Mouse (Mus musculus) forebrain, embryonic 12.5 days (tissue): ENCODE results near the gene Capn8. TPM values are rescaled to one million over a fixed set of nuclear protein-coding genes. Genes with fewer than 3 reads are reported as not detected.

Experiments
- ATAC-seq: fragments of 200-750 bp; cut with Nextera tagmentation; 2 replicates; pipeline ENCODE4 v1.8.0; 2017; ENCODE audit warnings: moderate TSS enrichment; ENCODE audit not compliant: low FRiP score
- H3K27ac ChIP-seq: fragments of 300-500 bp; sonication (generic); 2 replicates; pipeline ENCODE4 v1.5.1; 2016; ENCODE audit warnings: mild to moderate bottlenecking
- H3K27me3 ChIP-seq: fragments of 300-500 bp; sonication (generic); 2 replicates; pipeline ENCODE4 v1.6.1; 2016; ENCODE audit warnings: mild to moderate bottlenecking
- H3K36me3 ChIP-seq: fragments of 300-500 bp; sonication (generic); replicated peaks from 2 replicates; pipeline ENCODE4 v1.6.1; 2016; ENCODE audit warnings: mild to moderate bottlenecking
- H3K4me1 ChIP-seq: fragments of 300-500 bp; sonication (generic); 2 replicates; pipeline ENCODE4 v1.6.1; 2016
- H3K4me2 ChIP-seq: fragments of 300-500 bp; sonication (generic); 2 replicates; pipeline ENCODE4 v1.6.1; 2016; ENCODE audit warnings: mild to moderate bottlenecking, moderate library complexity
- H3K4me3 ChIP-seq: fragments of 300-500 bp; sonication (generic); replicated peaks from 2 replicates; pipeline ENCODE4 v1.5.1; 2016; ENCODE audit warnings: mild to moderate bottlenecking
- H3K9ac ChIP-seq: fragments of 300-500 bp; sonication (generic); 2 replicates; pipeline ENCODE4 v1.6.1; 2016; ENCODE audit warnings: mild to moderate bottlenecking
- H3K9me3 ChIP-seq: fragments of 300-500 bp; sonication (generic); 2 replicates; pipeline ENCODE4 v1.6.1; 2016
- WGBS: fragments of 180-500 bp; shearing (Covaris S2); methylation state at CpG from one replicate; pipeline ENCODE4 v1.1.7; 2016; 5-methylcytosine and 5-hydroxymethylcytosine counted together
- polyA plus RNA-seq: library from polyadenylated mRNA; unstranded; fragments of >200 nt; fragmentation: Nextera tagmentation; extraction: Ambion mirVana; gene quantifications from 2 replicates; pipeline ENCODE4 v1.2.1, GENCODE M21; 2016

Capn8 gene
- polyA plus RNA-seq, 1 experiment from 2014 or later, result 0.08 TPM

DNA sequence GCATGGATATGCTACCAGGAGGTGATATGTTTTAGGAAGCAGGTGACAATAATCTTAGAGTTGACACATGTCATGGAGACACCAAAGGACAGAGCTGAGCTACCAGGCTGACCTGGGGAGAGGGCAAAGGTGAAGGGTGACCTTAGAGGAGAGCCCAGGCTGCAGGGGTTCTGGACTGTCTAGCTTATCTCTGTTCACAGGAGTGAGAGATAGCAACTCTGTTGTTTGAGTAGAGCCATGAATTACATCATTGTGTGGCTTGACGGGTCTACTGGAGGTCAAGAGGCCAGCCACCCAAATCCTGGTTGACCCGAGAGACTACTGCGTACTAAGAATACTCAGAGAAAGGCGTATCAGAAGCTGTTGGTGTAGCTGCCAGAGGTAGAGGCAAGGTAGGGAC is 22.9 kb downstream of the Capn8 start:
- H3K27me3 ChIP-seq, result peaks cover 55% of the 10 kb centered on the region
- 87% methylated on average over 4 of the region's 4 CpGs for WGBS

DNA sequence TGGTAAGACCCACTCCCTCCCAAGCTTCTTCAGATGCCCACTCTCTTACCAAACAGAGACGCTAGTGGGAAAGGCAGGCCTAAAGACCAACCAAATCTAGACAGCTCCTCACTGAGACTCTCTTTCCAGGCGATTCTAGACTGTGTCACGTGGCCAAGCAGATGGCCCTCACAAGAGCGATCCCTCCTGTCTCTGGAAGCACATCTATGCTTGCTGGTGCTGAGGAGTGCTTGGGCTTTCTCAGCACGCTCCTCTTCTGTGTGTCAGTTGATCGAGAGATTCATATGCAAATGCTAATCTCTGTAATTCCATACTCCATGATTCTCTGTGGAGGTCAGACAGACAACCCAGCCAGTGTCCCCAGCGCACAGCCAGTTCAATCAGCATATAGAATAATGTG is 26.7 kb downstream of the Capn8 start:
- no peaks in the 10 kb centered on the region for H3K36me3 ChIP-seq
- H3K4me3 ChIP-seq, result no peak overlapping the region
- no peak overlapping the region for H3K4me2 ChIP-seq
- ATAC-seq, result no peak
- H3K9ac ChIP-seq, result no peak overlapping the region
- peaks cover 21% of the 10 kb centered on the region for H3K27me3 ChIP-seq
- WGBS, result 48% methylated on average over 7 of the region's 7 CpGs
- H3K27ac ChIP-seq, result no peak overlapping the region
- no peaks in the 10 kb centered on the region for H3K9me3 ChIP-seq
- peaks cover 12% of the 10 kb centered on the region for H3K4me1 ChIP-seq

More for the DNA sequence above, 22.9 kb downstream of the Capn8 start:
- Histone ChIP-seq H3K4me3 (no peak overlapping the region), H3K4me2 (no peak overlapping the region), H3K9me3 (no peaks in the 10 kb centered on the region), H3K27ac (no peak overlapping the region), H3K9ac (no peak overlapping the region), H3K4me1 (peaks cover 18% of the 10 kb centered on the region), H3K36me3 (no peaks in the 10 kb centered on the region)
- no peak for ATAC-seq

DNA sequence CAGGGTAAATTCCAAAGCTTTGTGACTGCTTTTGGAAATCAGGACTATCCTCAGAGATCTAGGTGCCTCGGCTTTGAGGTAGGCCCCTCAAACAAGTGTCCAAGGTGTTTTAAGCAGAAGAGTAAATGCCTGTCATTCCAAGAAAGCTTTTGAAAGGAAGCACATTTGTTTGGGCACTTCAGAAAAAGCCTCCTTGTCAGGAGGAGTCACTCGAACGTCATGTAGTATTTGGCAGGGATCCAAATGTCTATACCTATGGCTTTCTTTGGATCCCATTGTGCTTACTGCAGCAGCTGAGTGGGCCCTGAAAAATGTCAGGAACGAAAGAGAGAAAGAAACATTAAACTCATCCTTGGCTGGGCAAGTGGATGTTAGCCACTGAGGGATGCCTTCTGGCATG is 27.6 kb downstream of the Capn8 start:
- H3K27me3 ChIP-seq, result 0 out of 2 replicates have a peak, but pooled peaks cover 19% of the 10 kb centered on the region
- H3K4me1 ChIP-seq, result peaks cover 12% of the 10 kb centered on the region
- H3K36me3 ChIP-seq, result no peaks in the 10 kb centered on the region
- no peak overlapping the region for H3K9ac ChIP-seq
- H3K9me3 ChIP-seq, result no peaks in the 10 kb centered on the region
- WGBS, result 62% methylated on average over 4 of the region's 4 CpGs
- no peak for ATAC-seq
- H3K4me3 ChIP-seq, result no peak overlapping the region
- H3K4me2 ChIP-seq, result no peak overlapping the region
- H3K27ac ChIP-seq, result no peak overlapping the region

DNA sequence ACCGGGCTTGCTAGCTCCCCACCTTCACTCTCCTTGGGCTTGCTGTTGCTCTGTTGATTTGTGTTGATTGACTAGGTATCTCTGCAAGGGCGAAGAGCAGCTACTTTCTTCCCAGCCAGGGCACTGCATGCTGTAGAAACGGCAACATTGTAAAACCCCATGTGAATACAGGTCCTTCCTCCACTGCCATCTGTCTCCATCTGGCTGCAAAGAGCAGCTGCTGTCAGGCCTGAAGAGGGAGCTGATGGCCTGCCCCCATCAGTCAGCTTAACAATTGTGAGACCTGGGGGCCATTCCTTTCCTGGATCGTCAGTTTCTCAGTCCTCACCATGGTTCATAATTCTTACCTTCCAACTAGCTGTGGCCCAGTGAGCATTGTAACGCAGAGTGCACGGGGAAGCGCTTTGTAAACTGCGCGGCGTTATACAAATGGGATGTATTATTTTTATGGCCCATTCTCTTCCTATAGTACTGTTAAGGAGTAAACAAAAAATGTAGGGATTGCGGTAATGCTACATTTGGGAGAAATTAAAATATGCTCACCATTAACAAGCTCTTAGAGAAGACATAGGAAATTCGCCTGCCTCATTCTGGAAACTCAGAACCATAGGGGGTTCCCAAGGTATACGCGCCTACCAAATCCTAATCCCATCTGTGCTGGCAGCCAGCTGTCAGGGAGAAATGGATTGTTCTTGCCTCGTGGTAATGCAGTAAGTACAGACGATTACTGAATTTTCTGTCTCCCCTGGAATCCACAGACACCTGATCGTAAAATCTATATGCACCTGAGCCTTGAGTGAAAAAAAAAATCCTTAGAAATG is 40.7 kb downstream of the Capn8 start:
- Histone ChIP-seq H3K4me3 (no peak overlapping the region), H3K9me3 (no peaks in the 10 kb centered on the region), H3K4me1 (peaks cover 10% of the 10 kb centered on the region; the same call in 1 of the 2 replicates), H3K4me2 (no peak overlapping the region), H3K27ac (no peak overlapping the region), H3K36me3 (no peaks in the 10 kb centered on the region), H3K27me3 (peaks cover 4% of the 10 kb centered on the region; the same call in 1 of the 2 replicates), H3K9ac (no peak overlapping the region)
- no peak for ATAC-seq
- WGBS, result 77% methylated on average over 17 of the region's 17 CpGs

DNA sequence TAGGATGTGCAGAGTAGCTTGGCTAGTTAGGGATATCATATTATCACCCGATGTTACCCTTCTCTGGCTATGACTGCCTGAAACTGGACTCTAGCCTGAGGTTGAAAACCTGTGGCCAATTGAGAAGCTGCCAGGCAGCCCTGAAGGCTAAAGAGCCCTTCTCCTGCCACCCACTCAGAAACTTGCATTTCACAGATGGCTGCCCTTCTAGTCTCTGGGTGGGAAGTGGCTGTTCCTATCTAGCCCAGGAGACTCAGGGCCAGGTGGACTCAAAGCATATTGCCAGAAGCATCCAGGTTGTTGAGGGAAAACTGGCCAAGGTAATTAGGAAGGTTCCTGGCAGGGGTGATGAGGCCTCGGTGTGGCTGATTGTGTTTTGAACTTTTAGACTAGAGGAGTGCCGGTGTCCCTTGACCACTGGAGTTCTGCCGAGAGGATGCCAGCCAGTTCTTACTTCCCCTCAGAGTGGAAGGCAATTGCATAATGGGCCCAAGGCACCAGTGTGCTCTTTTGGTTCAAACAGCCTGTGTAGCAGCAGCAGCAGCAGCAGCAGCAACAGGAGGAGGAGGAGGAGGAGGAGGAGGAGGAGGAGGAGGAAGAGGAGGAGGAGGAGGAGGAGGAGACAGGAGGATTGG is 45.0 kb downstream of the Capn8 start:
- 73% methylated on average over 4 of the region's 4 CpGs for WGBS
- no peak overlapping the region for H3K4me2 ChIP-seq
- no peak overlapping the region for H3K9ac ChIP-seq
- no peaks in the 10 kb centered on the region for H3K9me3 ChIP-seq
- no peaks in the 10 kb centered on the region for H3K36me3 ChIP-seq
- no peak overlapping the region for H3K27ac ChIP-seq
- peaks cover 4% of the 10 kb centered on the region; the same call in 1 of the 2 replicates for H3K27me3 ChIP-seq
- H3K4me3 ChIP-seq, result no peak overlapping the region
- peaks cover 14% of the 10 kb centered on the region for H3K4me1 ChIP-seq
- no peak for ATAC-seq

DNA sequence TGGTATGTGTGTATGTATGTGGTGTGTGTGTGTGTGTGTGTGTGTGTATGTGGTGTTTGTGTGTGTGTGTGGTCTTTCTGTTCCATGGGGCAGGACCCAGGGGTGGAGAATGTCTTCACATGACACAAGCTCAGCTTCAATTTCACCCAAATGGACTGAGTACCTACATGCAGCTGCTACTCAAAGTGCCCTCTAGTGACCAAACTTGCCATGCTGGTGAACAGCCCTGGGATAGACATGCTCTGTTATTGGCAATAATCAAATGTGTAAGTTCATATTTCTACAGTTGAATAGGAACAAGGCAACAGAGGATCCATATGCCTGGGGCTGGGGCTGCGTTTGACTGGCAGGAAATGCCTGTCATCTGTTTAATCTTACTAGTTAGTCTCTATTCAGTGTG is 50.7 kb downstream of the Capn8 start:
- 63% methylated on average over 1 of the region's 1 CpGs for WGBS

DNA sequence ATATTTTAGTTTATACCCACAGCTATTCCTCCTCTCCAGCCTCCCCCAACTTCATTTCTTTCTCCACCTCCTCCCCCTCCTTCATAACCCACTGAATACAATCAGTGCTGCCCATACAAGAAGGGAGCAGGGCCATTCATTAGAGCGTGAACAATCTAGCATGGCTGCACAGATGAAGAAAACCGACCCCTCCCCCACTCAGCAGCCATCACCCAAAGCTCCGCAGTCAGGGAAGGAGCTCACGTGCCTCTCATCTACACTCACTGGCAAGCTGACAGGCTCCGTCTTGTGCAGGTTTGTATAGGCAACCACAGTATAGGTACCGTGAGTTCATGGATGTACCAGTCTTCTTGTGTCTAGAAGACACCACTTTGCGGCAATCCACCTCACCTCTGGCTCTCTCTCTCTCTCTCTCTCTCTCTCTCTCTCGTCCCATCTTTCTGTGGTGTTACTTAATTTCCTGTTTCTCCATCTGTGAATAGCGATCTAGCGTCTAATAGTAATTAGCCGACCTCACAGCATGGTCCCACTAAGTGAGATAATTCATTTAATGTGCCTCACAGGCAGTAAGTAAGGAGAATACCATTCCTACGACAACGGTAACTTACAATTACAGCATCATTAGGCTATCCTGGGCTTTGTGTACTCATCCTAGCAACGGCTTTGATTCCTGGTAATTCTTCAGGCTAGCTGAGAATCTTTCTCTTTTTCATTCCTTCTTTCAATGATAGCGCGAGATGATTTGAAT is 53.6 kb downstream of the Capn8 start:
- Histone ChIP-seq H3K4me2 (peak overlapping the region; percentile 42), H3K9ac (no peak overlapping the region)
- peak; percentile 91 for ATAC-seq

More for the DNA sequence above, 50.7 kb downstream of the Capn8 start:
- no peak for ATAC-seq
- no peak overlapping the region for H3K9ac ChIP-seq
- no peaks in the 10 kb centered on the region for H3K9me3 ChIP-seq
- 0 out of 2 replicates have a peak, but pooled peaks cover 4% of the 10 kb centered on the region for H3K27me3 ChIP-seq
- H3K4me3 ChIP-seq, result no peak overlapping the region
- no peak overlapping the region for H3K4me2 ChIP-seq
- no peaks in the 10 kb centered on the region for H3K36me3 ChIP-seq
- no peak overlapping the region for H3K27ac ChIP-seq
- H3K4me1 ChIP-seq, result peaks cover 28% of the 10 kb centered on the region

DNA sequence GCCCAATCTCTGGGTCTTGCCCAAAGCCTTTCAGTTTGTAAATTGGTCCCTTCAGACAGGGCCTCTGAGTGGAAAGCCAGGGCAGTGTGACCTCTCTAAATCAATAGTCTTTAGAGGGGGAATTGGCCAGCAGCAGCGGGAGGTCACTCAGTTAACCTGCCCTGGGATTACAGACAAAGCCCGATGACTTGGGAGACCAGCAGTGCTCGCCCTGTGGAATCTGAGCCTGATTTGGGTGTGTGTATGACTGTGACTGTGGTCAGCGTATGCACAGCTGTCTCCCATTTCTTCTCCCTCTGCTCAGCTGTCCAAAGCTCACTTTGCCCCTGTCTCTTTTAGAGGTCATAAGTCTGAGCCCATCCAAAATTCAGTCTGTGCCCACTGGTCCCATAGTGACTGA is 55.7 kb downstream of the Capn8 start:
- no peaks in the 10 kb centered on the region for H3K9me3 ChIP-seq
- no peak overlapping the region for H3K4me2 ChIP-seq
- peaks cover 21% of the 10 kb centered on the region for H3K4me1 ChIP-seq
- no peak for ATAC-seq
- peaks cover 12% of the 10 kb centered on the region; the same call in 1 of the 2 replicates for H3K27me3 ChIP-seq
- no peak overlapping the region; the same call in 1 of the 2 replicates for H3K9ac ChIP-seq
- H3K36me3 ChIP-seq, result no peaks in the 10 kb centered on the region
- WGBS, result 30% methylated on average over 4 of the region's 4 CpGs
- no peak overlapping the region for H3K27ac ChIP-seq
- no peak overlapping the region for H3K4me3 ChIP-seq

More for the DNA sequence above, 53.6 kb downstream of the Capn8 start:
- Histone ChIP-seq H3K4me3 (no peak overlapping the region; the same call in 1 of the 2 replicates), H3K4me1 (peaks cover 21% of the 10 kb centered on the region), H3K36me3 (no peaks in the 10 kb centered on the region), H3K27ac (peak overlapping the region; percentile 79), H3K27me3 (peaks cover 12% of the 10 kb centered on the region; the same call in 1 of the 2 replicates), H3K9me3 (no peaks in the 10 kb centered on the region)
- WGBS, result 33% methylated on average over 16 of the region's 16 CpGs

DNA sequence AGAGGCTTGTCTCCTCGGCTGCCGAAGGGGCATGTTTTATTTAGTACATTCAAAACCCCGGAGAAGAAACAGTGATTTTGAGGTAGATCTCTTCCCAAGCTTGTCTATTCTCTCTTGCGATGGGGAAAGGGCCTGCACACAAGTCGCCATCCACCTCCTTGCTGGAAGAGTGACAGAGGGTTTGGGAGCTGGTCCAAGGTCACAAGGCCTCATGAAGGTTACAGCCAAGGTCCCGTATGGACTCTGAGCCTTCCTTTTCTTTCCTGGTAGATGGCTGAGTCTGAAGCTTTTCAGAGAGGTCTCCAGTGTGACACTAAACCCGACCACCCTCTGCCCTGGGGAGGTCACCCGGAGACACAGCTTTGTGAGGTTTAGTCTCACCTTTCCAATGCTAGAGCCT is 56.4 kb downstream of the Capn8 start:
- Histone ChIP-seq H3K4me2 (no peak overlapping the region), H3K36me3 (no peaks in the 10 kb centered on the region), H3K9me3 (no peaks in the 10 kb centered on the region), H3K4me1 (peaks cover 21% of the 10 kb centered on the region), H3K27me3 (peaks cover 12% of the 10 kb centered on the region; the same call in 1 of the 2 replicates), H3K4me3 (no peak overlapping the region), H3K27ac (no peak overlapping the region), H3K9ac (no peak overlapping the region)
- WGBS, result 89% methylated on average over 8 of the region's 8 CpGs
- ATAC-seq, result no peak

DNA sequence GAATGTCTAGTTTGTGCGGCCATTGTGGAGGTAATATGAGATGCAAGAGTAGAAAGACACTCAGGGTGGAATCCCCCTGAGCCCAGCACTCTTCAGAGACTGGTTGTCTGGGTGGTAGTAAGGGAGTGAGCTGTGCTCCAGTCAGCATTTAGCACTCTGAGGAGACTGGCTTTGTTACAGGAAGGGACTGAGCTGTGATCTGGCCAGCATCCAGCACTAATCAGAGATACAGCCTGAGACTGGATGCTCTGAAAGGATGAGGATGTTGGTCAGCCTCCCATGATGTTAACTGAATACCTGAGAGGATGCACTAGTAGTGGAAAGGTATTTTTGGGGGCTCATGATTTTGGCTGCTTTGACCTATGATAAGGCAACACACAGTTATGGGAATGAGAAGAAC is 61.4 kb downstream of the Capn8 start:
- 75% methylated on average over 1 of the region's 1 CpGs for WGBS
- peaks cover 9% of the 10 kb centered on the region; the same call in 1 of the 2 replicates for H3K27me3 ChIP-seq
- ATAC-seq, result no peak

DNA sequence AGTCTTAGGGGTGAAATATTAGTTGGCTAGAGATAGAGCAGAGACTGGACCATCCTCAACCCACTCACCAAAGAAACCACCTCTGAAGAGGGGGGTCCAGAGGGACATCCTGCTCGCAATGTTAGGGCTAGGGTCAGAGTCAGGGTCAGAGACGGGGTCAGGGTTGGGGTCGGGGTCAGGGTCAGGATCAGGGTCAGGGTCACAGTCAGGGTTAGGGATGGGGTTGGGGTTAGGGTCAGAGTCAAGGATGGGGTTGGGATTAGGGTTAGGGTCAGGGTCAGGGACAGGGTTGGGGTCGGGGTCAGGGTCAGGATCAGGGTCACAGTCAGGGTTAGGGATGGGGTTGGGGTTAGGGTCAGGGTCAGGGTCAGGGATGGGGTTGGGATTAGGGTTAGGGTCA is 64.4 kb downstream of the Capn8 start:
- Histone ChIP-seq H3K9me3 (no peaks in the 10 kb centered on the region), H3K36me3 (no peaks in the 10 kb centered on the region), H3K9ac (no peak overlapping the region), H3K27me3 (no peaks in the 10 kb centered on the region), H3K27ac (no peak overlapping the region), H3K4me2 (no peak overlapping the region), H3K4me3 (no peak overlapping the region), H3K4me1 (no peaks in the 10 kb centered on the region)
- ATAC-seq, result no peak
- WGBS, result 90% methylated on average over 4 of the region's 4 CpGs

More for the DNA sequence above, 61.4 kb downstream of the Capn8 start:
- Histone ChIP-seq H3K9ac (no peak overlapping the region), H3K4me1 (no peaks in the 10 kb centered on the region), H3K4me3 (no peak overlapping the region), H3K27ac (no peak overlapping the region), H3K4me2 (no peak overlapping the region), H3K36me3 (no peaks in the 10 kb centered on the region), H3K9me3 (no peaks in the 10 kb centered on the region)

DNA sequence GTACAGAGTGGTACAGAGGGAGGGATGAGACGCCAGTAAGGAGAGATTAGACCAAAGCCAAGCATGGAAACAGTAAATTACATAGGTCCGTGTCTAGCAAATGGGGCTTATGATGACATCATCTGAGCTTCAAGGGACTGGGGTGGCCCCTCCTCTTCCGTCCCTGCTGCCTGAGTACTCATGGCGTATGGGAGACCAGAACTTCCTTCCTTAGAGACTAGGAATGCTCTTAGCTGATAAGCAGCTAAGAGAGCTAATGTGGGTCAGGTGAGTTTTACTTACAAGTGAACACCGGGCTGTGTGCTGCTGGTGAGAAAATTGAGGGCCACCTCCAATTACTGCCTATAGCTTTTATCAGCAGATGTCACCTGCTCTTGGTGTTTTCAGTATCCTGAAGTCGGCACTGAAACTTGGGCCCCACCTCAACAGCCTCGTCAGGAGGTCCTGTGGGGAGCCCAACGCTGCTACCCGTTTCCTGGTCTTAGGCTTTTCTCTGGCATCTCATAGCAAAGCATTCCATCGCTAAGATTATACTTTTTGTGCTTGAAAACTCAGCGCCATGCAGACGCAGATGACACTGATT is 69.0 kb downstream of the Capn8 start:
- H3K4me1 ChIP-seq, result peaks cover 6% of the 10 kb centered on the region
- H3K36me3 ChIP-seq, result no peaks in the 10 kb centered on the region
- H3K27ac ChIP-seq, result no peak overlapping the region
- no peaks in the 10 kb centered on the region for H3K9me3 ChIP-seq
- 88% methylated on average over 12 of the region's 12 CpGs for WGBS
- H3K4me2 ChIP-seq, result no peak overlapping the region
- ATAC-seq, result no peak
- H3K4me3 ChIP-seq, result no peak overlapping the region
- no peak overlapping the region for H3K9ac ChIP-seq
- H3K27me3 ChIP-seq, result no peaks in the 10 kb centered on the region
